Mouse (Mus musculus) G1E (cell line): ENCODE measurements at regions not wholly inside any gene's neighbourhood (a gene's known extent, or its start where the extent isn't known, plus 50 kb on each side); places are given as distances from the start of the nearest gene placed in this dataset.
"Not testable (repeated sequence)": the region's sequence is repeated elsewhere in the genome, so short reads cannot be mapped to it uniquely, and the experiment has no call there.

Experiments used
- ATAC-seq: 2 replicates; pipeline ENCODE4 v1.8.0; 2016; ENCODE audit warnings: mild to moderate bottlenecking; ENCODE audit not compliant: insufficient number of reproducible peaks, poor library complexity, low FRiP score, severe bottlenecking; ENCODE audit errors: extremely low read depth
- DNase-seq: peaks from one replicate; pipeline ENCODE4 v3.0.0; 2012; ENCODE audit warnings: low spot score
- H3K27me3 ChIP-seq: 2 replicates; pipeline ENCODE4 v1.6.1; 2012; ENCODE audit warnings: mild to moderate bottlenecking, low read length, inconsistent platforms; ENCODE audit not compliant: insufficient read depth
- H3K36me3 ChIP-seq: replicated peaks from 2 replicates; pipeline ENCODE3; 2012; ENCODE audit warnings: mild to moderate bottlenecking, inconsistent platforms
- H3K4me1 ChIP-seq: 2 replicates; pipeline ENCODE4 v1.6.1; 2012; ENCODE audit warnings: low read depth, low read length, inconsistent platforms, mixed read lengths; ENCODE audit not compliant: insufficient read depth
- H3K4me3 ChIP-seq: 2 replicates; pipeline ENCODE4 v1.5.1; 2012; ENCODE audit warnings: low read depth, mild to moderate bottlenecking, inconsistent platforms, low read length, moderate library complexity, mixed read lengths
- H3K9me3 ChIP-seq: replicated peaks from 2 replicates; pipeline ENCODE4 v1.6.1; 2012; ENCODE audit warnings: inconsistent platforms
- CTCF ChIP-seq: IDR thresholded peaks from 2 replicates; pipeline ENCODE4 v1.5.1; 2012; ENCODE audit warnings: low read depth, low read length, inconsistent platforms, mixed read lengths
- GATA1 ChIP-seq: IDR thresholded peaks from 2 replicates; pipeline ENCODE4 v1.6.1; 2012; ENCODE audit warnings: borderline replicate concordance, low read length, inconsistent platforms, mixed read lengths
- GATA2 ChIP-seq: IDR thresholded peaks from 2 replicates; pipeline ENCODE4 v1.6.1; 2012; ENCODE audit warnings: low read depth, low read length, inconsistent platforms, borderline replicate concordance
- POLR2AphosphoS5 ChIP-seq: IDR thresholded peaks from 2 replicates; pipeline ENCODE4 v1.6.1; 2012; ENCODE audit warnings: low read depth, low read length, inconsistent platforms; ENCODE audit not compliant: insufficient replicate concordance
- TAL1 ChIP-seq: conservative IDR thresholded peaks from 2 replicates; pipeline ENCODE4 v1.6.1; 2012; ENCODE audit warnings: low read depth, low read length, inconsistent platforms, mixed read lengths

DNA sequence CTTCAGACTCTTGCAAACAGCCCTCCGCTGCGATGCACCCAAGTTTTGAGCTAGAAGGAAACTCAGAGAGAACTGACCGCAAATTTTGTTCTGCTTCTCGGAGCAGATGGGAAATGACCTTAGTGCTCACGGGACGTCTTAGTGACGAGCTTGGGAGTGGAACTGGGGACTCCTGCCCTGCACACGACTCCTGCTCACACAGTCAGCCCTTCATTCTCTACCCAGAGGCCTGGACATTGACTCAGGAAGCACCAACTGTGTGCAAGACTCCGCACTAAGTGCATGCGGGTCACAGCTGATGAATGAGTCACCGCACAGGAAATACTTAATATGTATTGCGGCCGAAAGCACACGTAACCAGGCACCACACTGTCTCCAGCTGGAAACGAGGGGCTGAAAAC lies 177.7 kb upstream of the Hs6st1 start:
- TF ChIP-seq POLR2AphosphoS5 (no peak), TAL1 (no peak), GATA2 (no peak), GATA1 (no peak), CTCF (no peak)
- peaks cover 5% of the 10 kb centered on the region; the same call in 1 of the 2 replicates for H3K9me3 ChIP-seq
- no peaks in the 10 kb centered on the region; the same call in 1 of the 2 replicates for H3K27me3 ChIP-seq
- ATAC-seq (no peak), DNase-seq (no peak)
- H3K4me3 ChIP-seq: no peak overlapping the region
- no peaks in the 10 kb centered on the region for H3K4me1 ChIP-seq
- no peaks in the 10 kb centered on the region for H3K36me3 ChIP-seq

GRCm38 (mm10) chr1:35899536-35899935 lies 168.7 kb upstream of the Hs6st1 start:
- H3K9me3 ChIP-seq: peaks cover 2% of the 10 kb centered on the region; the same call in 1 of the 2 replicates
- no peak for ATAC-seq
- no peaks in the 10 kb centered on the region for H3K4me1 ChIP-seq
- no peaks in the 10 kb centered on the region for H3K27me3 ChIP-seq
- no peaks in the 10 kb centered on the region for H3K36me3 ChIP-seq
- no peak overlapping the region for H3K4me3 ChIP-seq
- no peak for DNase-seq
- TF ChIP-seq CTCF (no peak), GATA1 (no peak), TAL1 (no peak), GATA2 (no peak), POLR2AphosphoS5 (no peak)

GRCm38 (mm10) chr1:35904001-35904547 lies 164.1 kb upstream of the Hs6st1 start:
- Histone ChIP-seq H3K36me3 (no peaks in the 10 kb centered on the region), H3K4me3 (no peak overlapping the region), H3K9me3 (no peaks in the 10 kb centered on the region), H3K27me3 (no peaks in the 10 kb centered on the region), H3K4me1 (no peaks in the 10 kb centered on the region)
- ATAC-seq (no peak), DNase-seq (no peak)
- TF ChIP-seq TAL1 (no peak), CTCF (no peak), GATA2 (no peak), GATA1 (no peak), POLR2AphosphoS5 (no peak)

DNA sequence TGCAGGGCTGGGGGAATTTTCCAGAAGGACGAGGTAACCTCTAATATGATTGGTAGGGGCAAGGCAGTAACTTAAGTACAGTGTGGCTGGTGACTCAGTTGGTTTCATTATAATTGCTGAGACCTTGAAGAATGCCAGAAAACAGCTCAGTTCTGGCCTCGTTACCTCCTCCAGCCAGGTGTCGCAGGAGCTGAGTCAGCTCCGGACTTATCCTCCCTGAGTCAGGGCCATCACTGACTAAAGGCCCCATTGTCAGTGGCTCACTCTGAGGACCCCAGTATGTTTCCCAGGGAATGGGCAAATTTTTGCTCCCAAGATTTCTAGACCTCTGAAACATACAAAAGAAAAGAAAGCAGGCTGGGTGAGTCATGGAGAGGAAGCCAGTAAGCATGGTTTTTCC lies 154.6 kb upstream of the Hs6st1 start:
- no peak for DNase-seq
- H3K36me3 ChIP-seq: no peaks in the 10 kb centered on the region

GRCm38 (mm10) chr1:35914175-35914574 lies 154.0 kb upstream of the Hs6st1 start:
- H3K9me3 ChIP-seq, ATAC-seq, H3K4me3 ChIP-seq, H3K4me1 ChIP-seq, H3K36me3 ChIP-seq, DNase-seq, H3K27me3 ChIP-seq: not testable (repeated sequence)

More for the DNA sequence above, 154.6 kb upstream of the Hs6st1 start:
- Histone ChIP-seq H3K4me1 (no peaks in the 10 kb centered on the region), H3K9me3 (no peaks in the 10 kb centered on the region), H3K27me3 (no peaks in the 10 kb centered on the region), H3K4me3 (no peak overlapping the region)
- TF ChIP-seq CTCF (no peak), TAL1 (no peak), GATA1 (no peak), GATA2 (no peak), POLR2AphosphoS5 (no peak)
- no peak for ATAC-seq

DNA sequence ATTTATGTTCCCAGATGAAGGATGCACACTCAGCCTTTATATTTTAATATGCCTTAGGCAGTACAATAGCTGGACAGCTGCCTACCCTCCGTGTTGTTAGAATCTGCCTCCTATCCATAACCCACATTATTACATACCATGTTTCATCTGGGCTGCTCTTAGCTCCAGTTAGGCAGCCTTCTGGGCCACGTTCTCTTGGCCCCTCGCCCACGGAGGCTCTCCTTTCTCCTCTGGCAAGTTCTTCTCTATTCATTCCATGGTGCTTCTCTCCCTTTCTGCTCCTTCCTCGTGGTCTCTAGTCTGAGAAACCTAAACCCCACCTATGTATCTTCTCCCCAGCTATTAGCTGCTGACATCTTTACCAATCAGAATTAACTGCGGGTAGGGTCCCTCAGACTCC lies 152.7 kb upstream of the Hs6st1 start:
- Histone ChIP-seq H3K9me3 (no peaks in the 10 kb centered on the region), H3K27me3 (no peaks in the 10 kb centered on the region), H3K4me3 (no peak overlapping the region), H3K36me3 (no peaks in the 10 kb centered on the region), H3K4me1 (no peaks in the 10 kb centered on the region)
- TF ChIP-seq POLR2AphosphoS5: no peak
- no peak for TF ChIP-seq TAL1
- no peak for TF ChIP-seq GATA2
- no peak for TF ChIP-seq GATA1
- DNase-seq (no peak), ATAC-seq (no peak)
